Mouse (Mus musculus) embryonic facial prominence, embryonic 11.5 days (tissue): ENCODE data around the gene Hba-x. TPM values are rescaled to one million over a fixed set of nuclear protein-coding genes. Genes with fewer than 3 reads are reported as not detected.

Source experiments
- ATAC-seq: fragments of 200-750 bp; cut with Nextera tagmentation; replicated peaks from 2 replicates; pipeline ENCODE4 v1.8.0; 2017; ENCODE audit warnings: low read depth; ENCODE audit not compliant: insufficient number of reproducible peaks, low FRiP score, low TSS enrichment
- DNase-seq: peaks from one replicate; pipeline ENCODE4 v3.0.0-alpha.2; 2015; ENCODE audit warnings: low spot score
- H3K27ac ChIP-seq: fragments of 300-500 bp; sonication (generic); replicated peaks from 2 replicates; pipeline ENCODE4 v1.5.1; 2014; ENCODE audit warnings: mild to moderate bottlenecking, low read depth, low read length, control low read depth
- H3K27me3 ChIP-seq: fragments of 300-500 bp; sonication (generic); 2 replicates; pipeline ENCODE4 v1.6.1; 2014; ENCODE audit warnings: mild to moderate bottlenecking, low read length, moderate library complexity, mixed read lengths; ENCODE audit not compliant: control insufficient read depth, insufficient read depth
- H3K36me3 ChIP-seq: fragments of 300-500 bp; sonication (generic); replicated peaks from 2 replicates; pipeline ENCODE4 v1.6.1; 2014; ENCODE audit warnings: low read depth, mild to moderate bottlenecking, low read length, moderate library complexity, mixed read lengths; ENCODE audit not compliant: control insufficient read depth, insufficient read depth
- H3K4me1 ChIP-seq: fragments of 300-500 bp; sonication (generic); 2 replicates; pipeline ENCODE4 v1.6.1; 2014; ENCODE audit warnings: low read length, mixed read lengths; ENCODE audit not compliant: control insufficient read depth, insufficient read depth
- H3K4me2 ChIP-seq: fragments of 300-500 bp; sonication (generic); 2 replicates; pipeline ENCODE4 v1.6.1; 2014; ENCODE audit warnings: low read depth, mild to moderate bottlenecking, control low read depth, low read length, moderate library complexity
- H3K4me3 ChIP-seq: fragments of 300-500 bp; sonication (generic); 2 replicates; pipeline ENCODE4 v1.5.1; 2014; ENCODE audit warnings: low read depth, low read length, control low read depth
- H3K9ac ChIP-seq: fragments of 300-500 bp; sonication (generic); replicated peaks from 2 replicates; pipeline ENCODE4 v1.6.1; 2014; ENCODE audit warnings: mild to moderate bottlenecking, control low read depth, low read length
- H3K9me3 ChIP-seq: fragments of 300-500 bp; sonication (generic); replicated peaks from 2 replicates; pipeline ENCODE4 v1.6.1; 2016; ENCODE audit warnings: mild to moderate bottlenecking, low read length, inconsistent platforms, mixed read lengths; ENCODE audit not compliant: control insufficient read depth
- WGBS: fragments of 180-500 bp; shearing (Covaris S2); extraction: QIAGEN DNeasy Blood & Tissue Kit; methylation state at CpG from one replicate; pipeline ENCODE4 v1.1.7; 2014; 5-methylcytosine and 5-hydroxymethylcytosine counted together
- polyA plus RNA-seq: library from polyadenylated mRNA; unstranded; fragments of >200 nt; fragmentation: Nextera tagmentation; extraction: Ambion mirVana; gene quantifications from 2 replicates; pipeline ENCODE4 v1.2.1, GENCODE M21; 2014

Gene Hba-x
- polyA plus RNA-seq, 1 experiment from 2014 or later, result 2,193 TPM

DNA sequence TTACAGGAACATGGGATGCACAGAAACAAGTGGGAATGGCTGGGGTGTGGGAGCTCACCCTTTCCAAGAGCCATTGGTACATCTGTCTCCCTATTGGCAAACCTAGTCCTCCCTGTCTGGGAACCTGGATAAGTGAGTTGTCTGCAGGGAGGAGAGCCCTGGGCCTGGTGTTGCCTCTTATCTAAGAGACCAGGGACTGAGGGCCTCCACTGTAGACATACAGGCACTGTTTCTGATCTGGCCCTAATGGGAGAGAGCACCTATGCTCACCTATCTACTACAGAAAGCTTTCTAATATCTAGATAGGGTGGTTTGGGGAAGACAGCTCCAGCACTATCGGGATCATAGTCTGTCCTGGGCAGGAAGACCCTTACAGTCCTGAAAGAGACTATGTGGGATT lies 20.1 kb upstream of the Hba-x start:
- no peak overlapping the region for H3K4me2 ChIP-seq
- H3K36me3 ChIP-seq, result no peaks in the 10 kb centered on the region; the same call in none of the 2 replicates
- DNase-seq (no peak), ATAC-seq (no peak)
- WGBS, result 92% methylated on average over 1 of the region's 1 CpGs
- H3K4me3 ChIP-seq, result no peak overlapping the region
- no peak overlapping the region for H3K27ac ChIP-seq
- no peak overlapping the region for H3K9ac ChIP-seq
- H3K9me3 ChIP-seq, result no peaks in the 10 kb centered on the region
- H3K4me1 ChIP-seq, result no peaks in the 10 kb centered on the region
- H3K27me3 ChIP-seq, result no peaks in the 10 kb centered on the region

DNA sequence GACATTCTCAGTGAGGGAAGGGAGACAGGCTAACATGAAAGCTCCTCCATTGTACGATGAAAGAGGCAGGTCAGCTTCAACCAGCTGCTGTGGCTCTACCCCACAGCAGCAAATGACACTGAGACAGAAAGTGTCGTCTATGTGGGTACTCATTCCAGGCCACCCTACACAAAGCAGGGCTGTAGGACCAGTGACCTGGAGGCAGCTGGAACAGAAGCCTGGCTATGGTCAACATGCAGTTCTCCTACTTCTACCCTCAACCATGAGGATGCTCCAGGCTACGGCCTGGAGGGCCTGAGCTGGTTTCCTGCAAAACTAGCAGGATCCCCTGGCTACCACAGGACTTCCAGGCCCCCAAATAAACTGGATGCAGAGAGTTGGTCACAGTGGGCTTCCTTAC lies 19.6 kb upstream of the Hba-x start:
- H3K9ac ChIP-seq, result no peak overlapping the region
- 94% methylated on average over 3 of the region's 3 CpGs for WGBS
- DNase-seq (no peak), ATAC-seq (no peak)
- no peak overlapping the region for H3K4me3 ChIP-seq
- H3K27me3 ChIP-seq, result no peaks in the 10 kb centered on the region
- H3K4me2 ChIP-seq, result no peak overlapping the region
- no peaks in the 10 kb centered on the region for H3K9me3 ChIP-seq
- H3K4me1 ChIP-seq, result no peaks in the 10 kb centered on the region
- H3K36me3 ChIP-seq, result no peaks in the 10 kb centered on the region; the same call in none of the 2 replicates
- no peak overlapping the region for H3K27ac ChIP-seq

DNA sequence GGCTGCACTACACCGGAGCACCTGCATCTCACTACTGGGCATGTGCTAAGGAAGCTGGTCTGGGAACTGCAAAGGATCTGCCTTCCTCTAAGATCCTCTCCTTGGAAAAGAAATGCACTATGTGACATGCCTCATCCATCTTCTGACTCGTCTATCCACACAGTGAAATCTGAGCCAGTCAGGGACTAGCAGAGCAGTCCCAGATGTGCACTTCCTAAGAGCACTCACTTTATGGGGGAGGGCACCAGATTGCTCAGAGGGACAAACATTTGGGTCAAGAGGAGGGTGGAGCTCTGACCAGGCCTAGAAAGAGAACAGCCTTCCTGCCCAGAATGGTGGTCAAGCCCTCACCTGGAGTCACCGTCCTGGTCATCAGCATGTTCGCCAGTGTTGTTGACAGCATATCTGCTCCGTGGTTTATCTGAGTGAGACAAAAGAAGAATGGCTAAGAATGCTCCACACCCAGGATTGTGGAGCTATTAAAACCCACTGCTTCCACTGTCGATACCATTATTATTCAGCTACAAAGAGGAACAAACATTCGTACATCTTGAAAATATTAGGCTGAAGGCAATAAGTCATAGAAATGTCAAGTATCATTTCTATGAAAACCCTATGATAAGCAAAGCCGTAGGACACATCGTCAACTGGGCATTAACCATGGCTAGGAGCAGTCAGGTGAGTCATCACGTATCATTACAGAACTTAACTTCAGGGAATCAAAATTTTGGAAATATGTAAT lies 13.4 kb upstream of the Hba-x start:
- WGBS, result 74% methylated on average over 10 of the region's 10 CpGs
- H3K9me3 ChIP-seq, result no peaks in the 10 kb centered on the region
- H3K4me3 ChIP-seq, result no peak overlapping the region
- no peaks in the 10 kb centered on the region; the same call in 1 of the 2 replicates for H3K36me3 ChIP-seq
- no peak overlapping the region for H3K27ac ChIP-seq
- no peak for ATAC-seq
- H3K9ac ChIP-seq, result no peak overlapping the region
- no peaks in the 10 kb centered on the region for H3K4me1 ChIP-seq
- no peak overlapping the region for H3K4me2 ChIP-seq
- no peak for DNase-seq
- no peaks in the 10 kb centered on the region for H3K27me3 ChIP-seq

DNA sequence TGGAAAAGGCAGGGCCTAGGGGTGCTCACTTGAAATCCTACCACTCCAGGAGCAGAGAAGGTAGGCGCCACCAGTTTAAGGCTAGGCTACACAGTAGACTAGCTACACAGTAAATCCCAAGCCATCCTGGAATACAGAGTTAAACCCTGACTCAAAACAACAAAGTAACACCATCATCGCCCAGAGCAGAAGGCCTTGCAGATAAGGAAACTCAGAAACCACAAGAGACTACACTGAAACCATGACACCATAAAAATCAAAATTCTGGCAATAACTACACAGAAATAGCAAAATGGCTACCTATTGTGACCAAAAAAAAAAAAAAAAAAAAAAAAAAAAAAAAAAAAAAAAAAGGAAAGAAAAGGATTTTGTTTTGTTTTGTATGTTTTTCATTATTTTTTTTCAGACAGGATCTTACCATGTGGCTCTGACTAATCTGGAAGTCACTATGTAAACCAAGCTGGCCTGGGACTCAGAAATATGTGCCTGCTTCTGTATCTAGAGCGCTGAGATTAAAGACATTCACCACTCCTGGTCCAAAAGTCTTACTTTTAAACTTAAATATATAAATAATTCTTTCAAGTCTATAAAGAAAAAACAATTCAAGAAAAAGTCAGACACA lies 11.0 kb upstream of the Hba-x start:
- no peak overlapping the region for H3K27ac ChIP-seq
- no peak overlapping the region for H3K4me2 ChIP-seq
- no peaks in the 10 kb centered on the region; the same call in 1 of the 2 replicates for H3K36me3 ChIP-seq
- H3K9ac ChIP-seq, result no peak overlapping the region
- H3K4me1 ChIP-seq, result no peaks in the 10 kb centered on the region
- H3K9me3 ChIP-seq, result no peaks in the 10 kb centered on the region
- DNase-seq, result no peak
- no peak for ATAC-seq
- no peak overlapping the region for H3K4me3 ChIP-seq
- 92% methylated on average over 3 of the region's 3 CpGs for WGBS
- H3K27me3 ChIP-seq, result no peaks in the 10 kb centered on the region

DNA sequence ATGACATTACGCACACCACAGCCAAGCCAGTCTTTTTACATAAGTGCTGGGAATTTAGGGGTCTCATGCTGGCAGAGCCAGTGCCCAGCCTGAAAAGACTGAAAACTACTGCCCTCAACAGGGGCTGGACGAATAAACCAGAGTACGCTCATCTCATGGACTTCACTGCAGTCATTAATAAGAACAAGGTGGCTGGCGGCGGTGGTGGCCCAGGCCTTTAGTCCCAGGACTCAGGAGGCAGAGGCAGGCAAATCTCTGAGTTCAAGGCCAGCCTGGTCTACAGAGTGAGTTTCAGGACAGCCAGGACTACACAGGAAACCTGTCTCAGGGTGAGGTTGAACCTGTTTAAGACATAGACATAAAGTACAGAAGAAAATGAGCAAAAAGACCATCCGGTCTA lies 10.0 kb upstream of the Hba-x start:
- H3K9ac ChIP-seq, result no peak overlapping the region
- ATAC-seq (no peak), DNase-seq (no peak)
- H3K9me3 ChIP-seq, result no peaks in the 10 kb centered on the region
- H3K27ac ChIP-seq, result no peak overlapping the region
- no peaks in the 10 kb centered on the region for H3K36me3 ChIP-seq
- H3K4me1 ChIP-seq, result no peaks in the 10 kb centered on the region
- H3K4me3 ChIP-seq, result no peak overlapping the region
- WGBS, result 95% methylated on average over 6 of the region's 6 CpGs
- no peak overlapping the region for H3K4me2 ChIP-seq
- H3K27me3 ChIP-seq, result no peaks in the 10 kb centered on the region

DNA sequence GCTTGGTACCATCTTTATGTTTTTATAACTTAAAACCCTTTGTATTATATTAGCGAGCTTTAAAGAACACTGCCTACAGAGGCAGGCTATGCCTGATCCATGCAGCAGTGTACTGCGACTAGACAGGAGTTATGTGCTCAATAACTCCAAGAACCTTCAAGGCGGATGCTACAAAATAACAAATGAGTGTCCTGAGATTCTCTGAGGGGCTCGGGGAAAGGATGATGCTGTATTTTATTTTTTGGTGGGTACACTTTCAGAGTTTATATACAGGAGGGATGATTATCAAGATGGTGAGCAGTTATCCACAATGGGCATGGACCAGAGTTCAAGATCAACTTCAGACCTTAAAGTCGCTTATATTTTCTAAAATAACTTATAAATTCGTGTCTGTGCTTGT lies 9.4 kb upstream of the Hba-x start:
- peak overlapping the region; percentile 91 for H3K9ac ChIP-seq
- H3K27me3 ChIP-seq, result no peaks in the 10 kb centered on the region
- H3K9me3 ChIP-seq, result no peaks in the 10 kb centered on the region
- no peaks in the 10 kb centered on the region for H3K4me1 ChIP-seq
- peak overlapping the region; percentile 91 for H3K27ac ChIP-seq
- H3K36me3 ChIP-seq, result no peaks in the 10 kb centered on the region
- H3K4me3 ChIP-seq, result peak overlapping the region; percentile 75
- no peak for ATAC-seq
- WGBS, result 33% methylated on average over 6 of the region's 6 CpGs
- H3K4me2 ChIP-seq, result peak overlapping the region; percentile 61
- DNase-seq, result peak; percentile 15

DNA sequence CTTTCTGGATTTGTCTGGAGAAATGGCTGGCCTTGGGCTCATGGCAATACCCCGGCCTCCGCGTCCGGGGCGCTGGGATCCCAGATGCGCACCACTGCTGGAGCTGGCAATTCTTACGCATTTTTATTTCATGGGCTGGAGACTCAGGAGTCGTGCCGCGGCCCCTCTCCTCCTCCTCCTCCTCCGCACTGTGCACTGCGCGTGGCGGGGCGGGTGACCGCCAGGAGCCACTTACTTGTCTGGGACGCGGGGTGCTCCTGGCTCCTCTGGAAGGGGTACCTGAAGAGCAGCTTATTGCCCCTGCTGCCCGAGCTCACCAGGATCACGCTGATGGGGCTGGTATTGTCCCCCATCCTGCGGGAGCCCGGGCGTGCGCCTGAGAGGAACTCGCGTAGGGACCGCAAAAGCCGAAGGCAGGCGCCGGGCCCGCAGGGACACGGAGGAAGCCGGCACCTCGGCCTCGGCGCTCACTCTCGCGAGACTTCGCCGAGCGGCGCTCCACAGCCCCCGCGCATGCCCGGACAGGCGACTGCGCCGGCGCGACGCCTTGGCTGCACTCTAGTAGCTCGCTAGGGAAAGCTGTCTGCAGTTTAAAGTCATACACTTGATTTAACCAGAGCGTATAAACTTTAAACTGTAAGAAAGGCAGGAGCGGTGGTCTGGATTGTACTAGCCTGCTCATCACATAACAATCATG lies 8.9 kb upstream of the Hba-x start, which contains the start of gene Nprl3:
TSS of gene Nprl3 (minus strand) at position 520 of the 697 bp plus-strand sequence.
- Histone ChIP-seq H3K4me1 (no peaks in the 10 kb centered on the region), H3K4me3 (peak within 1 kb of the TSS; percentile 75), H3K27ac (peak within 1 kb of the TSS; percentile 91), H3K27me3 (no peaks in the 10 kb centered on the region), H3K9me3 (no peaks in the 10 kb centered on the region), H3K4me2 (peak within 1 kb of the TSS; percentile 61), H3K36me3 (no peaks in the 10 kb centered on the region), H3K9ac (peak within 1 kb of the TSS; percentile 91)
- DNase-seq (peak; percentile 96), ATAC-seq (peak; percentile 98)
- WGBS, result under 1% methylated on average over 54 of the region's 54 CpGs

DNA sequence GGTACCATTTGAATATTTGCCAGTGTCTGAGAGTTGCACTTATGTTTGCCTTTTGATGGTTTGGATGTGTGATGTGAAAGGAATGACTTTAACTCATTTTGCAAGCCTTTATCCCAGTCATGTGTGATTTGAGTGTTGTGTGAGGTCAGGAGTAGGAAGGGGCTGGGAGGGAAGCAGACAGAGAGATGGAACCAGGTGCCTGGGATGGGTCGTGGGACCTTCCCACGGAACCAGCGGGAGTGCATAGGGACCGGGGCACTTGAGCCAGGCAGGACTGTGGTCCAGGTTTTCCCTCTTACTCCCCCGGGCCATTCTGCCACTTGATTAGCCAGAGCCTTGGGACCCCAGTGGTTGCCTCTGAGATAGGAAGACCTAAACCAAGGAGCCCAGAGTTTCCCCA lies 8.2 kb upstream of the Hba-x start:
- DNase-seq, result no peak
- 23% methylated on average over 5 of the region's 5 CpGs for WGBS

More for the DNA sequence above, 8.2 kb upstream of the Hba-x start:
- Histone ChIP-seq H3K4me2 (peak overlapping the region; percentile 61), H3K9me3 (no peaks in the 10 kb centered on the region), H3K27ac (0 out of 2 replicates have a peak overlapping the region, but pooled peaks have one; percentile 91), H3K4me1 (no peaks in the 10 kb centered on the region), H3K9ac (peak overlapping the region; percentile 91), H3K4me3 (peak overlapping the region; percentile 75), H3K27me3 (no peaks in the 10 kb centered on the region), H3K36me3 (no peaks in the 10 kb centered on the region)
- ATAC-seq, result peak; percentile 22
